Mouse (Mus musculus) forebrain, embryonic 13.5 days (tissue): Measurements from ENCODE around the gene Tomm40l. TPM values are rescaled to one million over a fixed set of nuclear protein-coding genes. Genes with fewer than 3 reads are reported as not detected.

Experiments used
- ATAC-seq: fragments of 200-750 bp; cut with Nextera tagmentation; 2 replicates; pipeline ENCODE4 v1.8.0; 2017
- H3K27ac ChIP-seq: fragments of 300-500 bp; sonication (generic); 2 replicates; pipeline ENCODE4 v1.5.1; 2015; ENCODE audit warnings: inconsistent platforms, mild to moderate bottlenecking, moderate library complexity
- H3K27me3 ChIP-seq: fragments of 300-500 bp; sonication (generic); 2 replicates; pipeline ENCODE4 v1.6.1; 2015; ENCODE audit warnings: mild to moderate bottlenecking, inconsistent platforms
- H3K36me3 ChIP-seq: fragments of 300-500 bp; sonication (generic); 2 replicates; pipeline ENCODE4 v1.6.1; 2015; ENCODE audit warnings: mild to moderate bottlenecking, inconsistent platforms; ENCODE audit not compliant: poor library complexity, severe bottlenecking
- H3K4me1 ChIP-seq: fragments of 300-500 bp; sonication (generic); 2 replicates; pipeline ENCODE4 v1.6.1; 2015; ENCODE audit warnings: inconsistent platforms
- H3K4me2 ChIP-seq: fragments of 300-500 bp; sonication (generic); 2 replicates; pipeline ENCODE4 v1.6.1; 2015; ENCODE audit warnings: inconsistent platforms, mild to moderate bottlenecking, moderate library complexity
- H3K4me3 ChIP-seq: fragments of 300-500 bp; sonication (generic); 2 replicates; pipeline ENCODE4 v1.5.1; 2015; ENCODE audit warnings: mild to moderate bottlenecking, inconsistent platforms
- H3K9ac ChIP-seq: fragments of 300-500 bp; sonication (generic); 2 replicates; pipeline ENCODE4 v1.6.1; 2015; ENCODE audit warnings: mild to moderate bottlenecking, inconsistent platforms
- H3K9me3 ChIP-seq: fragments of 300-500 bp; sonication (generic); replicated peaks from 2 replicates; pipeline ENCODE4 v1.6.1; 2016; ENCODE audit warnings: inconsistent platforms
- WGBS: fragments of 180-500 bp; shearing (Covaris S2); methylation state at CpG from one replicate; pipeline ENCODE4 v1.1.7; 2015; 5-methylcytosine and 5-hydroxymethylcytosine counted together
- polyA plus RNA-seq: library from polyadenylated mRNA; unstranded; fragments of >200 nt; fragmentation: Nextera tagmentation; extraction: Ambion mirVana; gene quantifications from 2 replicates; pipeline ENCODE4 v1.2.1, GENCODE M21; 2015

Gene Tomm40l
- 33.8 and 43.0 TPM in 2 replicates for polyA plus RNA-seq

- Histone ChIP-seq H3K4me3 (peak within 1 kb of the TSS; percentile 58), H3K4me1 (peaks cover 18% of the 10 kb centered on the region), H3K27ac (peak within 1 kb of the TSS; percentile 32), H3K27me3 (no peaks in the 10 kb centered on the region), H3K36me3 (peaks cover 26% of the 10 kb centered on the region), H3K9me3 (no peaks in the 10 kb centered on the region), H3K4me2 (peak within 1 kb of the TSS; percentile 89), H3K9ac (peak within 1 kb of the TSS; percentile 63)
- ATAC-seq: peak; percentile 97
- WGBS: under 1% methylated on average over 28 of the region's 28 CpGs
Measured at GRCm38 (mm10) chr1:171222238-171223155, at the start of gene Tomm40l. TSS of gene Tomm40l (minus strand) at chr1:171222514.

- Histone ChIP-seq H3K9me3 (no peaks in the 10 kb centered on the region), H3K4me2 (peak overlapping the region; percentile 98; the same call in 1 of the 2 replicates), H3K4me1 (peaks cover 27% of the 10 kb centered on the region), H3K9ac (no peak overlapping the region; the same call in 1 of the 2 replicates), H3K27ac (no peak overlapping the region), H3K27me3 (no peaks in the 10 kb centered on the region), H3K36me3 (peaks cover 54% of the 10 kb centered on the region), H3K4me3 (peak overlapping the region; percentile 4; the same call in 1 of the 2 replicates)
- no peak for ATAC-seq
- 90% methylated on average over 3 of the region's 3 CpGs for WGBS
Measured at GRCm38 (mm10) chr1:171272086-171272485, 49.8 kb upstream of the Tomm40l start.

GRCm38 (mm10) chr1:171271622-171272021 is 49.3 kb upstream of the Tomm40l start:
- 73% methylated on average over 10 of the region's 10 CpGs for whole genome bisulfite sequencing
- H3K9ac ChIP-seq: no peak overlapping the region; the same call in 1 of the 2 replicates
- H3K4me3 ChIP-seq: peak overlapping the region; percentile 4; the same call in 1 of the 2 replicates
- no peaks in the 10 kb centered on the region for H3K27me3 ChIP-seq
- peak overlapping the region; percentile 98 for H3K4me2 ChIP-seq
- no peak for ATAC-seq
- H3K36me3 ChIP-seq: peaks cover 50% of the 10 kb centered on the region
- no peak overlapping the region for H3K27ac ChIP-seq
- H3K9me3 ChIP-seq: no peaks in the 10 kb centered on the region
- peaks cover 27% of the 10 kb centered on the region for H3K4me1 ChIP-seq

- Histone ChIP-seq H3K9ac (peak overlapping the region; percentile 90), H3K27me3 (no peaks in the 10 kb centered on the region), H3K4me1 (peaks cover 27% of the 10 kb centered on the region), H3K4me2 (peak overlapping the region; percentile 98), H3K36me3 (peaks cover 45% of the 10 kb centered on the region), H3K27ac (no peak overlapping the region), H3K9me3 (no peaks in the 10 kb centered on the region), H3K4me3 (peak overlapping the region; percentile 88)
- no peak for ATAC-seq
- WGBS: 58% methylated on average over 9 of the region's 9 CpGs
Measured at GRCm38 (mm10) chr1:171271196-171271595, 48.9 kb upstream of the Tomm40l start.

- peaks cover 39% of the 10 kb centered on the region for H3K36me3 ChIP-seq
- peaks cover 27% of the 10 kb centered on the region for H3K4me1 ChIP-seq
- no peak overlapping the region for H3K27ac ChIP-seq
- ATAC-seq: peak; percentile 71
- peak overlapping the region; percentile 98 for H3K4me2 ChIP-seq
- H3K9me3 ChIP-seq: no peaks in the 10 kb centered on the region
- under 1% methylated on average over 18 of the region's 19 CpGs for WGBS
- H3K4me3 ChIP-seq: peak overlapping the region; percentile 88
- no peaks in the 10 kb centered on the region for H3K27me3 ChIP-seq
- peak overlapping the region; percentile 90 for H3K9ac ChIP-seq
Measured at GRCm38 (mm10) chr1:171270573-171270900, 48.2 kb upstream of the Tomm40l start.

- 3% methylated on average over 36 of the region's 36 CpGs for WGBS
- H3K9me3 ChIP-seq: no peaks in the 10 kb centered on the region
- H3K27ac ChIP-seq: no peak within 1 kb of the TSS
- peak within 1 kb of the TSS; percentile 88 for H3K4me3 ChIP-seq
- H3K4me1 ChIP-seq: peaks cover 27% of the 10 kb centered on the region
- peaks cover 33% of the 10 kb centered on the region for H3K36me3 ChIP-seq
- peak within 1 kb of the TSS; percentile 98 for H3K4me2 ChIP-seq
- H3K27me3 ChIP-seq: no peaks in the 10 kb centered on the region
- ATAC-seq: peak; percentile 97
- peak within 1 kb of the TSS; percentile 90 for H3K9ac ChIP-seq
Measured at GRCm38 (mm10) chr1:171269848-171270572, 47.7 kb upstream of the Tomm40l start, which contains the start of gene B4galt3. TSS of gene B4galt3 (plus strand) at chr1:171270328.

GRCm38 (mm10) chr1:171268341-171268740 is 46.0 kb upstream of the Tomm40l start:
- no peak overlapping the region for H3K4me3 ChIP-seq
- no peaks in the 10 kb centered on the region for H3K27me3 ChIP-seq
- H3K9me3 ChIP-seq: no peaks in the 10 kb centered on the region
- peaks cover 17% of the 10 kb centered on the region for H3K36me3 ChIP-seq
- no peak overlapping the region for H3K27ac ChIP-seq
- no peak for ATAC-seq
- H3K9ac ChIP-seq: no peak overlapping the region
- H3K4me2 ChIP-seq: no peak overlapping the region
- peaks cover 34% of the 10 kb centered on the region for H3K4me1 ChIP-seq
- 68% methylated on average over 1 of the region's 1 CpGs for WGBS

- H3K4me2 ChIP-seq: no peak overlapping the region
- WGBS: 82% methylated on average over 4 of the region's 4 CpGs
- H3K4me3 ChIP-seq: no peak overlapping the region
- no peak overlapping the region for H3K9ac ChIP-seq
- H3K27ac ChIP-seq: no peak overlapping the region
- ATAC-seq: no peak
- H3K4me1 ChIP-seq: peaks cover 29% of the 10 kb centered on the region
- no peaks in the 10 kb centered on the region for H3K9me3 ChIP-seq
- H3K27me3 ChIP-seq: no peaks in the 10 kb centered on the region
- no peaks in the 10 kb centered on the region for H3K36me3 ChIP-seq
Measured at GRCm38 (mm10) chr1:171265971-171266744, 43.8 kb upstream of the Tomm40l start.

GRCm38 (mm10) chr1:171263666-171264461 is 41.5 kb upstream of the Tomm40l start:
- no peak overlapping the region for H3K9ac ChIP-seq
- no peaks in the 10 kb centered on the region for H3K9me3 ChIP-seq
- ATAC-seq: no peak
- H3K4me1 ChIP-seq: peaks cover 17% of the 10 kb centered on the region
- H3K27ac ChIP-seq: peak overlapping the region; percentile 91
- H3K27me3 ChIP-seq: no peaks in the 10 kb centered on the region
- H3K36me3 ChIP-seq: no peaks in the 10 kb centered on the region
- peak overlapping the region; percentile 61 for H3K4me2 ChIP-seq
- 76% methylated on average over 3 of the region's 3 CpGs for WGBS
- no peak overlapping the region for H3K4me3 ChIP-seq

GRCm38 (mm10) chr1:171263185-171263611 is 40.9 kb upstream of the Tomm40l start:
- peak; percentile 94 for ATAC-seq
- WGBS: 6% methylated on average over 2 of the region's 2 CpGs
- H3K9ac ChIP-seq: no peak overlapping the region
- H3K4me1 ChIP-seq: peaks cover 17% of the 10 kb centered on the region
- H3K4me3 ChIP-seq: peak overlapping the region; percentile 30; the same call in 1 of the 2 replicates
- H3K9me3 ChIP-seq: no peaks in the 10 kb centered on the region
- no peaks in the 10 kb centered on the region for H3K27me3 ChIP-seq
- H3K4me2 ChIP-seq: peak overlapping the region; percentile 61
- H3K27ac ChIP-seq: peak overlapping the region; percentile 91
- H3K36me3 ChIP-seq: no peaks in the 10 kb centered on the region
